Mouse (Mus musculus) olfactory bulb, adult 2 months (tissue): ENCODE results near the gene Ctdsp1.

Experiments used
- CTCF ChIP-seq: fragments of 200-500 bp; IDR thresholded peaks from 2 replicates; pipeline ENCODE4 v1.5.1; 2012; ENCODE audit warnings: low read depth, mild to moderate bottlenecking, low read length, moderate library complexity; ENCODE audit not compliant: insufficient read depth
- POLR2A ChIP-seq: fragments of 200-500 bp; IDR thresholded peaks from 2 replicates; pipeline ENCODE4 v1.6.1; 2012; ENCODE audit warnings: mild to moderate bottlenecking, low read depth, low read length, moderate library complexity; ENCODE audit not compliant: insufficient read depth

GRCm38 (mm10) chr1:74380484-74380883 is 10.8 kb upstream of the Ctdsp1 start:
- TF ChIP-seq CTCF (no peak), POLR2A (no peak)
